Mouse (Mus musculus) gastrocnemius, adult 18-20 months (tissue): ENCODE measurements around the gene Zfp568. TPM values are rescaled to one million over a fixed set of nuclear protein-coding genes. Genes with fewer than 3 reads are reported as not detected.
"Not testable (repeated sequence)": the region's sequence is repeated elsewhere in the genome, so short reads cannot be mapped to it uniquely, and the experiment has no call there.

ENCODE experiments used
- DNase-seq: peaks from one replicate; pipeline ENCODE4 v3.0.0; 2021; ENCODE audit warnings: low spot score
- long read RNA-seq, 2 experiments: library from polyadenylated mRNA; stranded (forward); transcript quantifications; one replicate each; pipeline ENCODE4 v2.0.0; 2021
- total RNA-seq, 2 experiments: library from RNA; stranded (reverse); gene quantifications; 2 replicates each; pipeline ENCODE4 v1.2.3; 2021

The Zfp568 gene
- total RNA-seq = 10 to 100 TPM; 11.0 to 16.9 TPM
- long read RNA-seq, experiment 1, partial matches to known transcripts = 1 of 6 reads
- long read RNA-seq, experiment 1, other reads (novel, unspliced or antisense) = 5 of 6 reads
- long read RNA-seq, experiment 2, partial matches to known transcripts = 1 of 5 reads
- long read RNA-seq, experiment 2, other reads (novel, unspliced or antisense) = 4 of 5 reads

DNA sequence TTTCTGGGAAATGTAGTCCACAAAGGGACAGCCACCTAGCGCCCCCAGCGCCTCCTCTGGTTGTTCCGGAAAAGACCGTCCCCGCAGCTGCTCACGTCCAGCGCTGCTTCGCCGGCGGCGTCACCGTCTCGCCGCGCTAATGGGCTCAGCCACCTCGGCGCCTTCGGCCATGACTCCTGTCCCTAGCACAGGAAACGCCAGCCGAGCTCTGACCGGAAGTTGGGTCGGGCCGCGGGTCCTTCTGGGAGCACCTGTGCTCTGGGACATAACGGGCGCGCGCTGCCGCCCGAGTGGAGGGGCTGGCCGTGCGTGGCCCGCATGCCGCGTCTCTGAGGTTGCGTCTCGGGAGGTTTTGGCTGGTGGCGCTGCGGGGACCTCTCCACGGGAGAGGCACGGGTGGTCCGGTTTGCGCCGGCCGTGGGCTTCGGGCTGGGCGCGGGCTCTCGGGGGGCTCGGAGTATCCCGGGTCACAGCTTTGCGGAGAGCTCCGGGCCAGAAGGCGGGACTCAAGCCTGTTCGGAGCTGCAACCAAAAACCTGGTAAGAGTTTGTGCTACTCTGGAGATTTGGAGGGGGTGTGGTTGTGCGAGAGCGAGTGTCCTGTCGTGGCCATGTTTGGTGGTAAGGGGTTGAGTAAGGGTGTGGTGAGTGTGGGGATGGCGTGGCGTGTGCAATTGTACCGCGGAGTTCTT lies at the start of gene Zfp568:
TSS of gene Zfp568 (plus strand) at position 266 of the 691 bp plus-strand sequence.
- DNase-seq = peak; percentile 93

- DNase-seq = no peak
These were observed 44.9 kb upstream of the Zfp568 start for GRCm38 (mm10) chr7:29938856-29939255.

DNA sequence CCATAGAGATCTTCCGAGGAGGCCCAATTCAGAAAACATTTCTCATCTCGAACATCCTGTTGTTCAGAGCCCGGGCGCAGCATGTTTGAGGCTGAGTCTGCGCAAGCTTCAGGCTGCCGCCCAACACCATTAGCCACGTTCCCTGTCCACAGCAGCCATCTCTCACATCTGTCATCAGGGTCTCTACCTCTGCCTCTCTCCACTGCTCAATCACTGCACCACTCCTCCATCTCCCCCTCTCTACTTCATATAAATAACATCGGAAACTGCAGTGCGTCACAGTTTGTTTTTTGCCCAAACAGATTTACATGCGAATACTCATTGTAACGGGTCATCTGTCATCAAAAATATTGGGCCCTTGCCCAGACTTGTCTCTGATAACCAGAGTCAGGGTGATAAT lies 42.7 kb upstream of the Zfp568 start:
- DNase-seq = no peak

DNA sequence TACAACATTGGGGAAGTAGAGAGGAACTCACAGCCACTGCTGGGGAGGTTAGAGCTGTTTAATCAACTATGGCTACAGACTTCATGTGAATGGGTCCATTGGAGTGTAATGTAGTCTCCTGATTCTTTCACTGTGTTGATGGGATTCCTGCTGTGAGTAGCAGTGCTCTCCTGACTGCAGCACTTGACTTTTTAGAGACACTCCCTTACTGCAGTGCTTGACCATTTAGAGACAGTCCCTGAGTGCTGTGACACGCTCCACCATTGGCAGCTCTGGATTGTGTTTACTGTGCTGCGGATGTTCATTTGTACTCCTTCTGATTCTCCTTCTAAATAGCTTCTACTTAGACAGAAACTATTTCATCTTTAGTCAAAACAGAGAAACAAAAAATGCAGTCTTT lies 41.0 kb upstream of the Zfp568 start:
- no peak for DNase-seq

DNA sequence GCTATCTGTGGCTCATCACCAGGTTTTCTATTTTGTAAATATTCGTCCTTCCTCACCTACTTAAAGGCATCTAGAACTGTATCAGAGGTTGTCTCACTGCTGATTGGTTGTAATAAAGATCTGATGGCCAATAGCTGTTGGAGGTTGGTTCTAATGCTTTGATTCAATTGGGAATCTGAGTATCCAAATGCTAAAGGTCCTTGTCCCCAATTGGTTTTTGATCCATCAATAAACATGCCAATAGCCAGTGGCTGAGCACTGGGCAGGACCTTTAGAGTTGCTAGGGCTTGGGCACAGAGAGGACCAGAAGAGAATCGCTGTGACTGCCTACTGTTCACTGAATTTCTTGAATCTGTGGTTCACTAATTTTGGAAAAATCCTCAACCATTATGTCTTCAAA lies 40.0 kb upstream of the Zfp568 start:
- DNase-seq = no peak

- DNase-seq = no peak
These were observed 39.6 kb upstream of the Zfp568 start for GRCm38 (mm10) chr7:29944201-29944600.

GRCm38 (mm10) chr7:29953086-29953485 lies 30.7 kb upstream of the Zfp568 start:
- DNase-seq = no peak

DNA sequence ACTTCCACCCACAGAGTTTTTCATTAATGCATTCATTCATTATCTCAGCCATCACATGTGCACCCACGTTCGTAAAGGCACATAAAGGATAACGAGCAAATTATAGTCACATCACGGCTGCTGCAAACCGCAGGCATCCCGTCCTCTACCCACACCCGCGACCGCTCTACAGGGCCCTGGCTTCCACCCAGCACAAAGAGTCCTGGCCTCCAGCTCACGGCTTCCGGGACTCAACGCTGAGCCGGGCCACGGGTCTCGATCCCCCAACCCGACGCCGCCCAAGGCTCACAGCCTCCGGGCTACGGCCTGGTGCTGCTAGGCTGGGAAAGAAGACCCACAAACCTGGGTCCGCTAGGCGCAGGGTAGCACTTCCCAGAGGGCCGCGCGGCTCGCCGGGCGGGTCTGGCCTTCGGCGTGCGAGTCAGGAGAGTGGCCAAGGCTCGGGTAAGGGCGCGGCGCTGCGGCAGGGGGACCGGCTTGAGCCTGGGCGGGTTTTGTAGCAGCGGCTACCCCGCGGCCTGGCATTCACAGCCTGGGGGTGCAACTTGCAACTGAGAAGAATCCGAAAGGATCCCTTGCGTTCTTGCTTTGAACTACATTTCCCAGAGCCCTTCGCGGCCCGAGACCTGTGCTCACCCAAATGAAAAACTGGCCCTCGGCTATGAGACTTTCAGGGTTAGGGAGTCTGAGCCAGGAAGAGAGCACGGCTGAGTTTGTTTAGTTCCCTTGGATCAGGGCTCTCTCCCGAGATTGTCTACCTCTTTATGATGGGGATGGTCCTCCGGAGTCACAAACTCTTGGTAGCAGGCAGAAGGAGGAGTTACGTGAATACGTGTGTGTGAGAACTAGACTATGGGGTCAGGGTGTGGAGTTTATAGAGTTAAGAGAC lies 30.0 kb upstream of the Zfp568 start, which contains the start of gene Zfp74:
TSS of gene Zfp74 (minus strand) at position 577 of the 889 bp plus-strand sequence.
- DNase-seq = peak; percentile 80

DNA sequence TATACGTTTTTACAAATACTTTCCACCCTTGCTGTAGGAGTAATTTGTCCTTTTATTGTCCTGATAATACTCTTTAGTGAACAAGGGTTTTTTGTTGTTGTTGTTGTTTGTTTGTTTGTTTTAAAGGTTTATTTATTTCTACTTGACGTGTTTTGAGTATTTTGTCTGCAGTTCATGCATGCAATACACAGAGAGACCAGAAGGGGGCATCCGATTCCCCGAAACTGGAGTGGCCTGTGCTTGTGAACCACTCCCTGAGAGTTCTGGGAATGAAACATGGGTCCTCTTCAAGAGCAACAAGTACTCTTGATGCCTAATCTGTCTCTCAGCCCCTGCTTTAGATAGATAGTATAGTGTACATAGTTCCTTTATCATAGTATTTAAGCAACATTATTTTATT lies 29.0 kb upstream of the Zfp568 start:
- DNase-seq = peak; percentile 19

GRCm38 (mm10) chr7:29956257-29956656 lies 27.5 kb upstream of the Zfp568 start:
- DNase-seq = no peak

DNA sequence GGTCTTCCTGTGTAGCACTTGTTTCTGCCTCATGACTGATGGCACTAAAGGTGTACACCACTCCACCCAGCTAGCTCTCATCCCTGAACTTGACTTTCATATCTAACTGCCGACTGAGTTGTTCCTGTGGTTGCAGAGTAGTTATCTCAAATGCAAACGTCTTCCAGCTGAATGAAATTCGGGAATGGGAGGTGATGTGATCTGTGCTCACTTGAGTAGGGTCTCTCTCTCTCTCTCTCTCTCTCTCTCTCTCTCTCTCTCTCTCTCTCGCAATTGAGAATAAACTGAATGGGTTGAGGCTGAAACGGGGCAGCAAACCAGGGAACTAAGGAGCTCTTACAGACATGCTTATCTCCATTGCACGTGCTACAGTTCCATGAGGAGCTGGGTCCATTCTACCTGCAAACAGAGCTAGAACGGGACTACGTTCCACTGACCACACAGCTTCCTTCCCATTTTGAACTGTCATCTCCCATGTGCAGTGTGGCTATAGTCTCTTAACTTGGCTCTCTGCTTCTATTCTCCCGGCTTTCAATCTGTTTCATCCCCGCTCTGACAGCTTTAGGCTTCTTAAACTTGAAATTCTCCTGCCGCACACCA lies 25.5 kb upstream of the Zfp568 start:
- DNase-seq = no peak

- DNase-seq = no peak
These were observed 24.8 kb upstream of the Zfp568 start for GRCm38 (mm10) chr7:29959004-29959403.

- not testable (repeated sequence) for DNase-seq
These were observed 18.5 kb upstream of the Zfp568 start for GRCm38 (mm10) chr7:29965115-29965810.

DNA sequence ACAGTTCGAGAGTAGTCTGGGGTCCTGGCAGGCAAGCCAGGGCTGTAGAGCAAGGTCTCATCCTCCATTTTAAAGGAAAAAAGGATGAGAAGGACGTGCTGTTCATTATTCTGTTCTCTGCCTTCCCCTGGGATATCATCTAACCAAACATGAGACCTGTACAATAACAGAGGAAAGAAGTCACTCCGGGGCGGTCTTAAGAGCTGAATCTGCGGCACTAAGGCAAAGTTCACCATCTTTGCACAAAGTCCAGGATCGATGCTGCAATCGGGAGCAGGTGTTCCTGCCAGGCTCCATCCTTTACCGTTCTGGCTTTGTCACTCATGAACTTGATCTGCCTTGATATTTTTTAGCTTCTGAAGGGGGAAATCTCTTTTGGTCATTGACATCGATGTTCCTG lies 13.1 kb upstream of the Zfp568 start:
- no peak for DNase-seq

- DNase-seq = no peak
These were observed 3.0 kb upstream of the Zfp568 start for GRCm38 (mm10) chr7:29980761-29981160.

- DNase-seq = no peak
These were observed 2.3 kb upstream of the Zfp568 start for GRCm38 (mm10) chr7:29981455-29981854.

DNA sequence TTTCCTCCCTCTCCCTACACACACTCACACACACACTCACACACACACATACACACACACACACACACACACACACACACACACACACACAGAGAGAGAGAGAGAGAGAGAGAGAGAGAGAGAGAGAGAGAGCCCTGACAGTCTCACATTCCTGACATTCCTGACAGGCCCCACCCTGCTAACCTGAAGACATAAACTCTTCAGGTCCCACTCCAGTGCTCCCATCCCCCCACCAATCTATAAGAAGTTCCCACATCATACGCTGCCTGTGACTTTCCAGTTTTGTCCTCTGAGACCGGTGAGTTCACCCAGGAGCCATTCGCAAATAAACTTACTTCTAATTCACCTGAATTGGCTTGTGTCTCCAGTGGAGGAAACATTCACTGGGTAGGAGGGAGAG lies 1.9 kb upstream of the Zfp568 start:
- DNase-seq = no peak

DNA sequence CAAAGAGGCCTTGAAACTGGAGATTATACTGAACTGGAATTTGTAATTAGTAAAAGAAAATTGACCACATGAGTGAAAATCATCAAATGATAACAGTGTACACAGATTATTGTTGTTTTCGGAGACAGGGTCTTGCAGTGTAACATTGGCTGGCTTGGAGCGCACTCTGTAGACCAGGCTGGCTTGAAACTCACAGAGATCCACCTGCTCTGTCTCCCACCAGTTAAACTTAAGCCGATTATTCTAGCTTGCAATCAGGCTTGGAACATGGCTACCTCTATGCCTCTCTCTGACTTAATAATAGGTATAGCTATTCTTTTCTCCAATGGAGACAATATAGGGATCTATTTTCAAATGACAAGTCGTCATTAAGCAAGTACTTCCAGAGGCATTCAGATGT lies 1.4 kb upstream of the Zfp568 start:
- no peak for DNase-seq

DNA sequence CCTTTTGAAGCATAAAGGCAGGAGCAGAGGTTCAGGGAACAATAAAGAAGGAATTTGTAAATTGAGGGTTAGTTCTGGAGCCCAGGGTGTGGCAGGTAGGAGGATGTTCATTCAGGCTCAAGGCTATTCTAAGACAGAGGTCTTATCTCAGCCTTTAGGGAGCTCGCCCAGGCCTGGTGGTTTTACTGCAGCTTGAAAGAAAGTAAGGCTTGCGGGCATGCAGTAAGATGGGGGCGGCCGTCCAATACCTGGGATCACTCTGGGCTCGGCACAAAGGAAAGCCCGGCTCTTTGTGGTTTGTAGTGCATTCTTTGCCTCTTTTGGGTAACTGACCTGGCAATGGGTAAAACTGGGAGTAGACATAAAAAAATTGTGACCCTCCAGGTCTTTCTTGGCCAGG lies 824 bp upstream of the Zfp568 start:
- no peak for DNase-seq

DNA sequence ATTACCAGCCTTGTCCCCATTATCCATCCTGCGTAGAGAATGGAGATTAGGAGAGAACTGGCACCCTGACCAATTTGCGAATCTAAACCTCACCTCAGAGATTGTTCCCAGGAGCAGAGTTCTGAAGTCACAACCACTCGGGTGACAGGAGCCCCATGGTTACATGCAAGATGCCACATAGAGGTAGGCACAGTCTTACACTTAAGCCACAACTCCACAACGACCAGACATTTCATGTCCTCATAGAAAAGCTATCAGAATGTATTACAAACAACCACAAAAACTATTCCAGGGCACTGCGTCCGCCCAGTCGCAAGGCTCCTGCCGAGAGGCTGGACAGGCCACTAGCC lies 440 bp upstream of the Zfp568 start:
- DNase-seq = no peak

GRCm38 (mm10) chr7:29986101-29986500 lies 2.3 kb downstream of the Zfp568 start:
- DNase-seq = no peak
